Mouse (Mus musculus) spleen, embryonic (tissue): ENCODE data around the gene Hdgf.

Experiments
- CTCF ChIA-PET: fragments of 350-600 bp; sonication (Branson Sonifier 250); formaldehyde crosslinking; loops from one replicate; lab custom pipeline; 2022; lab: Charles Lee

The Hdgf gene

DNA sequence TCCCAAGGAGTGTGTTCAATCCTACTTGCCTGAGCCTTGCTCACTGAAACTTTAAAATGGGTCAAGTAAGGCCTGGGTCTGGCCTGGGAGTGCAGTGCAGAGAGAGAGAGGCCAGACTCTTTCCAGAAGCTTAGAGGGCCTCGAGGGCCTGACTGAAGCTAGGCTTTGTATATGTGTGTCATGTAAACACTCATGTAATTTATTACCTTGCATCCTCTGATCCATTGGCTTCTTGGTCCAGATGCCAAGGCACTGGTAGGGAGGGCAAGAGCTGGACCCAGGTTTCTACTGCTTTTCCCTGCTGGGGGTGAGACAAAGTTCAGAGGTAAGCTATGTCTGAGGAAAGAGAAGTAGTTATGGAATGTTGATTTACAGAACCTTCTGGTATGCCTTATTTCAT, 1.8 kb downstream of the Hdgf start:
- CTCF ChIA-PET, result no interaction called here

DNA sequence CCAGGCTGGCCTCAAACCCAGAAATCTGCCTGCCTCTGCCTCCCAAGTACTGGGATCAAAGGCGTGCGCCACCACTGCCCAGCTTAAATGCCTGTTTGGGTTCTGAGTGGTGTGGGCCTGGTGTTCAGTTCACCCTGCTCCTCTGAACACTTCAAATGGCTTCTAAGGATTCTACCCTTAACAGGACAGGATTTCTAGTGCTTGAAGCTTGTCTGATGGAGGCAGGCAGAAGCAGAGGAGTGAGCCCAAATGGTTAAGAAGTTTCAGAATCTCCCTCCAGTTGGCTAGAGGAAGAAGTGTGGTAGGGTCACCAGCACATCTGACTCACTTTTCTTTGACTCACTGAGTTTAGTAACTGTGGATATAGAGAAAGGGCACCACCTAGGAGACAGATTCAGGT, 3.3 kb downstream of the Hdgf start:
- CTCF ChIA-PET, result interaction anchor here (0.6 kb wide), 1 partner anchor 24 kb away, joined by 4 read pairs; no protein-coding TSS in a partner anchor

DNA sequence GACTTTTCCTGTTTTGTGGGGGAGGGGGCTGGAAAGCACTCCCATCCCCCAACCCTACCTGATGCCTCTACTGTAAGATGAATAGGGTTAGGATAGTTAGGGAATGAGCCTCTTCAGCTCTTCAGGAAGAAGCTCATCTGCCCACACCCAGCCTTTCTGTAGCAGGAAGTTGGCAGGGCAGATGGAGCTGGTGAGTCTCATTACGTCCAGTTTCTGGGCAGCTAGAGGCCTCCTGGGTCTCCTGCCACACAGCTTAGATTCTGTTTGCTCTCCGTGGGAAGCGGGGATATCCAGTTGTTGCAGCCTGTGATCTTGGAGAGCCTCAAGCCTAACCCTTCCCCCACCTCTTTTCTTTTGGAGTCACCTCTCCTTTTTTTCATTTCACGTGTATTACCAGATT, 3.8 kb downstream of the Hdgf start:
- CTCF ChIA-PET, result interaction anchor here (0.6 kb wide), 1 partner anchor 24 kb away, joined by 4 read pairs; no protein-coding TSS in a partner anchor

GRCm38 (mm10) chr3:87910573-87911141, 4.5 kb downstream of the Hdgf start:
- CTCF ChIA-PET, result no interaction called here

- CTCF ChIA-PET, result no interaction called here
These were observed 7.4 kb downstream of the Hdgf start for GRCm38 (mm10) chr3:87913491-87913890.

DNA sequence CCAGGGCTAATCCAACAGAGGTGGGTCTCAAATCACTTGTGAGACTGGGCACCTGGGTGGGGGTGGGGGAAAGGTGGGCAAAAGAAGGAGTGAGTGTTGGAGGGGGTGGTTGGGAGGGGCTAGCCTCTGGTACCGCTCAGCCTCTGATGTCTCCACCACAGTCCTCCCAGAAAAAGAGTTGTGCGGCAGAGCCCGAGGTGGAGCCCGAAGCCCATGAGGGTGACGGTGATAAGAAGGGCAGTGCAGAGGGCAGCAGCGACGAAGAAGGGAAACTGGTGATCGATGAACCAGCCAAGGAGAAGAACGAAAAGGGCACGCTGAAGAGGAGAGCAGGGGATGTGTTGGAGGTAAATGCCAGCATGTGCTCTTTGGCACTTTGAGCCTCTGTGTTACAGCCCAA, 7.8 kb downstream of the Hdgf start:
- CTCF ChIA-PET, result no interaction called here

DNA sequence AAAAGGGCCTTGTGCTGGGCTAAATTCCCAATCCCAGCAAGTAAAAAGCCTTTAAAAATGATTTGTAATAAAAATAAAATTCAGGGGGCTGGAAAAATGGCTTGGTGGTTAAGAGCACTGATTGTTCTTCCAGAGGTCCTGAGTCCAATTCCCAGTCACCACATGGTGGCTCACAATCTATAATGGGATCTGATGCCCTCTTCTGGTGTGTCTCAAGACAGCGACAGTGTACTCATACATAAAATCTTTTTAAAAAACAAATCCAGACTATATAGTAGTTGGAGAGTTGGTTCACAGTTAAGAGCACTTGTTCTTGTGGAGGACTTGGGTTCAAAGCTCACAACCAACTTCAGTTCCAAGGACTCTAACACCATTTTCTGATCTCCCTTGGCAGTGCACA, 10.9 kb downstream of the Hdgf start:
- CTCF ChIA-PET, result interaction anchor here (0.5 kb wide), 1 partner anchor 1404 kb away, joined by 3 read pairs; no protein-coding TSS in a partner anchor

DNA sequence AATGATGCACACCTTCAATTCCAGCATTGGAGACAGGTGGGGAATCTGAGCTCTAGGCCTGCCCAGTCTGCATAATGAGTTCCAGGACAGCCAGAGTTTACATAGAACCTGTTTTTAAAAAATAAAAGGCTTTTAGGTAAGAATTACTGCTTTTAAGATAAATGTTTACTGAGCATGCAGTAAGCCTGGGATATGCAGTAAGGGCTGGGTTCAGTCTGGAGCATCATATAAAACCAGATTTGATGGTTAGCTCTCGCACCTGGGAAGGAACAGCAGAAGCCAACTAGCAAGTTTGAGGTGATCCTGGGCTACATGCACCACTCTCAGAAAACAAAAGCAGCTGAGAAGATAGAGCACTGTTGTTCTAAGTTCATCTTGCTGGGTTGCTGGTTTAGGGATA, 12.4 kb downstream of the Hdgf start:
- CTCF ChIA-PET, result interaction anchor here (0.6 kb wide), 1 partner anchor 126 kb away, joined by 21 read pairs; no protein-coding TSS in a partner anchor

DNA sequence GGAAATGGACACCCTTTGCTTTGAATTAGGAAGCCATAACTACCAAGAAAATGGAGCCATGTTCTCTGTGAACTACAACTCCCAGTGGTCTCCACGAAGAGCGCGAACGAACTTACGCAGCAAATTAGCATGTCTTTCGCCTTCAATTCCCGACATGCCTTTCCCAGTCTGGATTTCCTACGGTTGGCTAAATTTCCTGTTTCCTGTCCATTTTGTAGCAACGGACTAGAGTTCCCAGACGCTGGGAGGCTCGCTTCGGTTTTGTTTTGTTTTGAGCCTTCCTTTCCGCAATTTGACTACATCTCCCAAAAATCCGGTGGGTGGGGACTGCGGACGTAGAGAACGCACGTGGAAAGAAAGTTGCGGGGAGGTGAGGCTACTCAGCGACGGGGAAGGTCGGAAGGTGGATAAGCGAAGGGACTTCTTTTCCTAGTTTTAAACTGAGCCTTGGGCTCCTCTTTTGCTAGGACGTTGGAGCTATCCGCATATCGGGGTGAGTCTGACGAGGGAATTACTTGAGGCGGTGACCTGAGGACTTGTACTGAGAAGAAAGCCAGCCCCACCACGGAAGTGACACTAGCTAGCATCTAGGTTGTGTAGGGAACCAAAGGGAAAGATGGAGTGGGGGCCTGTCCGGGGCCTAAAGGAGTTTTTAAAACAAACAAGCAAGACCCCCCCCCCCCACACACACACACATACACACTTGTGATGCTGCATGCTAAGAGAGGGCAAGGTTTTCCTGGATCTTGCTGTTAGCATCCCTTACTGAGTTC, 13.4 kb downstream of the Hdgf start, which contains the start of gene Mrpl24:
TSS of gene Mrpl24 (plus strand) at position 171 of the 773 bp plus-strand sequence.
- CTCF ChIA-PET, result no interaction called here

- CTCF ChIA-PET, result no interaction called here
These were observed 14.3 kb downstream of the Hdgf start for GRCm38 (mm10) chr3:87920270-87920943.

- CTCF ChIA-PET, result no interaction called here
These were observed 18.9 kb downstream of the Hdgf start for GRCm38 (mm10) chr3:87924996-87925395.

- CTCF ChIA-PET, result no interaction called here
These were observed 21.3 kb downstream of the Hdgf start for GRCm38 (mm10) chr3:87927452-87927851.

- CTCF ChIA-PET, result no interaction called here
These were observed 23.4 kb downstream of the Hdgf start for GRCm38 (mm10) chr3:87929341-87930077.

DNA sequence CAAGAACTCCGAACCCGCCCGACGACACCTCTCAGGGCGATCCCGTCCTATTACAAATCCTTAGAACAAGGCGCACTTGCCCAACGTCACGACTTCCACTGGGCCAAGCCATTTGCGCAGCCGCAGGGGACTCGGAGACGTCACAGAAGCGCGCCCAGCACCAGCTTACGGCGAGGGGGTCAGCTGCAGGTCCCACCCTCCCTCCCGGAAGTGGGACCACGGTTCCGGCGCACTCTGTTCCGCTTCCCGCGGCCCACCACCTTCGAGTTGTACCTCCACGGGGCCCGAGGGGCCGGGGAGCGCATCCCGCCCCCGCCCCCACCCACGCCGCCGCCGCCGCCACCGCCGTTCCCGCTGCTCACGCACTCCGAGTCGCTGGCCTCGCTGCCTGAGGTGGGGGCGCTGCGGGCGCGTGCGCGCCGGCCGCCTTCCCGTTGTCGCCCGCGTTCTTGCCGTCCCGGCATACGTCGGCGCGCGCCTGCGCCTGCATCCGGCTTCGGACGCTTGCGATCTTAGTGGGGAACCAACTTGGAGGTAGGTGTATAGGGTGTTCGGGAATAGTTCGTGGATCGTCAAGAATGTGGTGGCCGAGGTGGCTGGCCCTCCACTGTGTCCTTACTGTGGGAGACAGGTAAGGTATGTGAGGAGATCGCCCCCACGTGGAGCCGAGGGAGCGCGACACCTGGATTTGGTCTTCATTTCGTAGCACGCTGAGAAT, 24.1 kb downstream of the Hdgf start, which contains the start of the genes Isg20l2 and Rrnad1:
TSS of gene Isg20l2 (plus strand) at position 237 of the 718 bp plus-strand sequence.
TSS of gene Rrnad1 (minus strand) at position 640 of the 718 bp plus-strand sequence.
- CTCF ChIA-PET, result no interaction called here

DNA sequence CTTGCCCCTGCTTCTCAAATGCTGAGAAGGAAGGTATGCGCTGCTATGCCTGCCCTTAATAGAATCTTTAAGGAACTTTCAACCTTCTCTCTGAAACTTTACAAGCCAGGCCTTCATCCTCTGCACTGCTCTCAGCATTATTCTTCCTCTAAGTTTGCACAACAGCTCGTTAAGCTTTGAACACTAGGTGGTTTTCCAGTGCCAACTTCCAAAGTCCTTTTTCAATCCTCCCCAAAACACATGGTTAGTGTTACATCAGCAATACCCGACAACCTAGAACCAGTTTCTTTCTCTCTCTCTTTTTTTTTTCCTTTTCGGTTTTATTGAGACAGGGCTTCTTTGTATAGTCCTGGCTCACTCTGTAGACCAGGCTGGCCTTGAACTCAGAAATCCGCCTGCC, 27.9 kb downstream of the Hdgf start:
- CTCF ChIA-PET, result no interaction called here

DNA sequence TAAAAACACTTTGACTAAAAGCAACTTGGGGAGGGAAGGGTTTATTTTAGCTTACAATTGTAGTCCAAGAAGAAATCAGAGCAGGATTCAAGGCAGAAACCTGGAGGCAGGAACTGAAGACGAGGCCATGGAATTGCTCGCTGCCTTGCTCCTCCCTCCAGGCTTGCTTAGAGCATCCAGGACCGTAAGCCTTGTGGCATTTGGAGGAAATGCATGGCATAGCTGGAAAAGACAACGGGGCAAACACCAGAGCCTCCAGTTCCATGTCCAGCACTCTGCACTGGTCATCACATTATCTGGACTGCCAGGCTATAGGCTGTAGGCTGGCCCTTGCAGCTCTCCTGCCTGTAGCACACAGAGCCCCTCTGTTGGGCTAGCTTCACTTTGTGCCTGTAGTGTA, 28.4 kb downstream of the Hdgf start:
- CTCF ChIA-PET, result interaction anchor here (0.8 kb wide), 1 partner anchor 1148 kb away, joined by 3 read pairs; no protein-coding TSS in a partner anchor

DNA sequence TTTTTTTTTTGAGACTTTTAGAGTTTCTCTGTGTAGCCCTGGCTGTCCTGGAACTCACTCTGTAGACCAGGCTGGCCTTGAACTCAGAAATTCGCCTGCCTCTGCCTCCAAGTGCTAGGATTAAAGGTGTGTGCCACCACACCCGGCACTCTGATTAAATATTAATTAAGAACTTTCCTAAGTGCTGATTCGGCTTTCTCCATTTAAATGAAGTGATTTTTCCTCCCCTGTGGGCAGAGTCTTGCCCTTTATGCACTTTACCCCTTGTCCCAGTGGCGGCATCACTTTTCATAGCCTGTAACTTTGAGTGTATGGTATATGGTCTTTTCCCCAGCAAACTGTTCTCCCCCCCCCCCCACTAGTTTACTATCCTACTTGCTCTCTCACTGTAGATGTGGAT, 29.1 kb downstream of the Hdgf start:
- CTCF ChIA-PET, result interaction anchor here (0.8 to 1.4 kb wide), 2 partner anchors 26 to 1149 kb away, joined by 3 to 7 read pairs; no protein-coding TSS in a partner anchor

DNA sequence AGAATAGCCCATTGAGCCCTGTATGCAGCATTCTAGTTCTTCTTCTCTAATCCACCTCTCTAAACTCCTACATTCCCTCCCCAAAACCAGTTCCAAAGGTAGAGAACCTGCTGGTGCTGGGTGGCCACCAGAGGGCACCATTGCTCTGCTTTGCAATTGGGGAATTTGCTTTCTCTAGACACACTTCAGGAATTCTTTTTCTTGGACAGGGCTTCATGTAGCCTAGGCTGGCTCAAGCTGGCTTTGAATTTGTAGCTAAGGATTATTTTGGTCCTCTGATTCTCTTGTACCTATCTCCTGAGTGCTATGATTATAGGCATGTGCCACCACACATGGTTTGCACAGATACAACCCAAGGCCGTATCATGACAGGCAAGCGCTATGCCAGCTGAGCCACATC, 29.7 kb downstream of the Hdgf start:
- CTCF ChIA-PET, result interaction anchor here (0.5 to 1.4 kb wide), 4 partner anchors 11 to 1354 kb away, joined by 3 to 7 read pairs (median 4); no protein-coding TSS in a partner anchor

DNA sequence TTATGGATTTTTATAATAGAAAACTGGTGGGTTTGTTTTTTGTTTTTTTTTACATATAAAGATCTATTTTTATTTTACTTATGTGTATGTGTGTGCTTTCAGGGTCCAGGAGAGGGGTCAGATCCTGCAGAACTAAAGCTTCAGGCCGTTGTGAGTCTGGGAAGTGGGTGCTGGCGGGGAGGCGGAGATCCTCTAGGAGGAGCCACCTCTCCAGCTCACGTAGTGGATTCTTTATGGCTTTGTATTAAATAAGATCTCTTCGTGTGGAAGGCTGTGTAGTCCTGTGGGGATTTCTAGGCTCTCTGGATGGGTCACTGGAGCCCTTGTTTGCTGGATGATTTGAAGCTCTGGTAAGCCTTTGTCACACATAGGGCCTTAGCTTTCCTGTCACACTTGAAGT, 34.5 kb downstream of the Hdgf start:
- CTCF ChIA-PET, result no interaction called here

DNA sequence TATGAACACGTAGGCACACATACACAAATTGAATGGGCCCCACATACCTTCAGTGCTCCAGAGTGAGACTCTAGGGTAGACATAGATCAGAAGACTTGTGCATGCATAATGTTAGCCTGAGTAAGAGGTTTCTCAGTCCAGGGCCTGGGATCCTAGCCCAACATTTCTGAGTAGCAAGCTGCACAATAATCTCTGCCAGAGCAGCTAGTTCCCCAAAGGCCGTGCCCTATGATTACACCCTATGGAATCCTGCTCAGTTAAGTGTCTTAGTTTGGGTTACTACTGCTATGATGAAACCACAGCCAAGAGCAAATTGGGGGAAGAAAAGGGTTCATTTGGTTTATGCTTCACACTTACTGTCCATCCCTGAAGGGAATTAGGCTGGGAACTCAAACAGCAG, 36.4 kb downstream of the Hdgf start:
- CTCF ChIA-PET, result no interaction called here
